Mouse (Mus musculus) frontal cortex, postnatal 25 days (tissue): ENCODE data around the gene Strip2.

Experiments
- DNase-seq, 2 experiments: peaks; one replicate each; pipeline ENCODE4 v3.0.0; 2022; ENCODE audit warnings: low spot score in 2 of 2

Gene Strip2

GRCm38 (mm10) chr6:30005851-30006250, 89.0 kb downstream of the Strip2 start:
- DNase-seq = no peak

- no peak for DNase-seq
Measured at GRCm38 (mm10) chr6:30009204-30009603, 92.4 kb downstream of the Strip2 start.
